Mouse (Mus musculus) c-Kit-negative CD71-positive TER-119-positive erythroid progenitor cells, embryonic 14.5 days (primary cell): ENCODE measurements around the gene Slc26a10.
A peak's percentile ranks its signal among the peaks of the same experiment; 100 is the strongest.
"Not testable (repeated sequence)": the region's sequence is repeated elsewhere in the genome, so short reads cannot be mapped to it uniquely, and the experiment has no call there.

Experiments used
- DNase-seq: peaks from one replicate; pipeline ENCODE4 v3.0.0-alpha.2; 2013; ENCODE audit warnings: low read depth, low spot score

The Slc26a10 gene

GRCm38 (mm10) chr10:127134394-127135035 lies 45.9 kb downstream of the Slc26a10 start:
- not testable (repeated sequence) for DNase-seq

DNA sequence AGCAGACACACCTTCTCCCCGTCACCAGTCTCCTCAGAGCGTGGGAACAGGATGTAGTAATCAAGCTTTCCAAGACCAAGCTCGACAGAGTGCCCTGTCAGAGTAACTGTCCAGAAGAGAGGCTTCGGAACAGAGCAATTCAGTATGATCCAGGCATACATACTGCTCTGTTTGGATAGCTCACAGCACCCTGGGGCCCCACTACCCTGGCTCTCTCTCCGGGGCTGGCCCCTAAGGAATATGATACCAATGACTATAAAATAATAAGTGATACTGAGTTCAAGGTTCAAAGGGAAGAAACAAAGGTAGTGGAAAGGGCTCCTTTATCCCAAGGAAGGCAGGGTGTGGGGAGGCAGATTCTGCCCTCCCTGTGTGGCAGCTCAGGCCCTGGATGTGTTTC lies 48.0 kb downstream of the Slc26a10 start:
- no peak for DNase-seq

- no peak for DNase-seq
These were observed 51.0 kb downstream of the Slc26a10 start for GRCm38 (mm10) chr10:127129431-127129830.

- no peak for DNase-seq
These were observed 52.6 kb downstream of the Slc26a10 start for GRCm38 (mm10) chr10:127127711-127128279.

DNA sequence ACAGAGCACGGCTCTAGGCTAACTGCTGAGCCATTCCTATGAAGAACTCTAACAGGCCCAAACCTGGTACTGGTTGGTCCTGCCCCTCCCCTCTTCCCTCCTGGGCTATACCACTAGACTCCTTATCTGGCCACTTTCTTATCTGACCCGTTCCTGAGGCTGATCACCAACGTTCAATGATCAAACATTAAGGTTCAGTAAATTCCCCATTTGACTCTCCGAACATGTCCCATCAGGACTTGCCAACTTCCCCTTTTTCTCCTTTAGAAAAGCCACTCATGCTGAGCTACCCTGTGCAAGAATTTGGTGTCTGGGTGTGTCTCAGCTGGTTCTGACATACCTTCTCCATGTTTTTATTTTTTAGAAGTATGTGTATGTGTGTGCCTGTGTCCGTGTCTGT lies 53.9 kb downstream of the Slc26a10 start:
- DNase-seq: no peak

- no peak for DNase-seq
These were observed 55.0 kb downstream of the Slc26a10 start for GRCm38 (mm10) chr10:127125210-127126001.

GRCm38 (mm10) chr10:127123436-127123805 lies 57.0 kb downstream of the Slc26a10 start:
- DNase-seq: peak; percentile 68

DNA sequence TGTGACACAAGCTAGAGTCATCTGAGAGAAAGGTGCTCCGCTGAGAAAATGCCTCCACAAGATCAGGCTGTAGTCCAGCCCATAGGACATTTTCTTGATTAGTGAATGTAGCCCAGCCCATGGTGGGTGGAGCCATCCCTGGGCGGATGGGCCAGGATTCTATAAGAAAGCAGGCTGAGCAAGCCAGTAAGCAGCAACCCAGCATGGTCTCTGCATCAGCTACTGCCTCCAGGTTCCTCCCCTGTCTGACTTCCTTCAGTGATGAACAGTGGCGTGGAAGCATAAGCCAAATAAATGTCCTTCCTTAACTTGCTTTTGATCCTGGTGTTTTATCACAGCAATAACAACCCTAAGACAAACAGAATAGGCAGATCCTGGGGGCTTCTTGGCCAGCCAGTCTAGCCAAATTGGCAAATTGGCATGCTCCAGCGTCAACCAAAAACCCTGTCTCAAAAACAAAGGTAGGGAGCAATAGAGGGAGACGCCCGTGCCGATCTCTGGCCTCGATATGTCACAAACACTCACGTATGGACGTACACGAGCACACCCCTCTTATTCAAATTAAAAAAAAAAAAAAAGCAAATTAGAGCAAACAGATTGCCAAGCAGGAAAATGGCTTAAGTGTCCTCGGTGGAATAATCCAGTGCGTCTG lies 57.5 kb downstream of the Slc26a10 start:
- peak; percentile 73 for DNase-seq

- no peak for DNase-seq
These were observed 58.4 kb downstream of the Slc26a10 start for GRCm38 (mm10) chr10:127122018-127122417.
